Mouse (Mus musculus) cerebellum, adult 2 months (tissue): ENCODE results near the gene Tent5c. TPM values are rescaled to one million over a fixed set of nuclear protein-coding genes. Genes with fewer than 3 reads are reported as not detected.

ENCODE experiments used
- DNase-seq, 2 experiments: peaks; one replicate each; pipeline ENCODE4 v3.0.0; 2021
- H3K27ac ChIP-seq: fragments of 200-500 bp; 2 replicates; pipeline ENCODE4 v1.5.1; 2012; ENCODE audit warnings: low read length, control low read depth, inconsistent platforms; ENCODE audit not compliant: insufficient read depth
- H3K27me3 ChIP-seq: fragments of 200-500 bp; 2 replicates; pipeline ENCODE4 v1.6.1; 2012; ENCODE audit warnings: inconsistent platforms, mild to moderate bottlenecking, low read length, moderate library complexity; ENCODE audit not compliant: control insufficient read depth, insufficient read depth
- H3K4me1 ChIP-seq: fragments of 200-500 bp; 2 replicates; pipeline ENCODE4 v1.6.1; 2011; ENCODE audit warnings: low read length; ENCODE audit not compliant: control insufficient read depth, insufficient read depth
- H3K4me3 ChIP-seq: fragments of 200-500 bp; replicated peaks from 2 replicates; pipeline ENCODE3; 2011; ENCODE audit warnings: mild to moderate bottlenecking, low read depth, low read length, control low read depth; ENCODE audit not compliant: insufficient read depth
- CTCF ChIP-seq: fragments of 200-500 bp; IDR thresholded peaks from 2 replicates; pipeline ENCODE4 v1.5.1; 2011; ENCODE audit warnings: low read depth, mild to moderate bottlenecking, control low read depth, low read length, moderate library complexity, borderline replicate concordance; ENCODE audit not compliant: insufficient read depth
- POLR2A ChIP-seq: fragments of 200-500 bp; IDR thresholded peaks from 2 replicates; pipeline ENCODE4 v1.6.1; 2011; ENCODE audit warnings: low read length, control low read depth, borderline replicate concordance; ENCODE audit not compliant: insufficient read depth
- WGBS: fragments of 180-500 bp; shearing (Covaris S2); methylation state at CpG from one replicate; pipeline ENCODE4 v1.1.7; 2018; 5-methylcytosine and 5-hydroxymethylcytosine counted together
- polyA plus RNA-seq: library from polyadenylated mRNA; depleted of rRNA; stranded (reverse); fragments of >200 nt; gene quantifications from 2 replicates; pipeline ENCODE4 v1.2.3, GENCODE M21; 2012

Gene Tent5c
- polyA plus RNA-seq, 1 experiment: 0.88 TPM

DNA sequence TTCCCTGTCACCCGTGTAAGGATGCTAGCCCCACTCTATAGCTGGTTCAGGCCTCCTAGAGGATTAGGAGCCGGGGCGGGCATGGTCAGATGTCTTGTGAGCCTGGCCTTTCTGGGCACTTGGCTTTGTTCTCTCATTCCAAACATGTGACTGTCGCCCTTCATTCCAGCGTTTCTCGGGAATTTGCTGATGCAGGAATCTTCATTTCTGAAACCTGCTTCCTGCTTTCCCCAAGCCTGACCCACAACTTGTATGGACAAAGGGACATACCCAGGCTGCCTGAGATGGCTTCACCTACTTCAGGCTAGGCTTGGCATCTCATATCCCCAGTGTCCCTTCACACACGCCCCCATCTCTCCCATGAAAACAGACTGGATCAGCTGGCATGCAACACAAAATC, 33.5 kb upstream of the Tent5c start:
- no peak overlapping the region for H3K27ac ChIP-seq
- H3K27me3 ChIP-seq: no peaks in the 10 kb centered on the region

DNA sequence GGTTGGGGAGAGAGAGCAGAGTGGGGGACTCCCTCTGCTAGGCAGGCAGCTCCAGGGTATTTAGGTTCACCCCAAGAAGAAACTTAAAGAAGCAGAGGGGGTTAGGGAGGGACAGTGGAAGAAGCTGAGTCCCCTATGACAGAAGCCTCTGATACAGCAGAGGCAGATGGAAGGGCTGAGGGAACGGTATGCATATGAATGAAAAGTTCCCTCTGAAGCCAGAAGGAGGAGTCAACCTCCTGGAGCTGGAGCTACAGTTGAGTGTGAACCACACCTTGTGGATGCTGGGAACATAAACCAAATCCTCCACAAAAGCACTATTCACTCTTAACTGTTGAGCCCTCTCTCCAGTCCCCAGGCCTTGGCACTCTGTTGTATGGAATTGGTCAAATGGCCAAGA, 32.5 kb upstream of the Tent5c start:
- TF ChIP-seq POLR2A (no peak), CTCF (no peak)
- WGBS: 41% methylated on average over 1 of the region's 1 CpGs
- no peak for DNase-seq
- Histone ChIP-seq H3K4me1 (no peaks in the 10 kb centered on the region), H3K27ac (no peak overlapping the region), H3K4me3 (no peak overlapping the region), H3K27me3 (no peaks in the 10 kb centered on the region)

More for the DNA sequence above, 33.5 kb upstream of the Tent5c start:
- no peaks in the 10 kb centered on the region for H3K4me1 ChIP-seq
- TF ChIP-seq CTCF (no peak), POLR2A (no peak)
- 72% methylated on average over 7 of the region's 7 CpGs for WGBS
- no peak overlapping the region for H3K4me3 ChIP-seq
- no peak for DNase-seq

DNA sequence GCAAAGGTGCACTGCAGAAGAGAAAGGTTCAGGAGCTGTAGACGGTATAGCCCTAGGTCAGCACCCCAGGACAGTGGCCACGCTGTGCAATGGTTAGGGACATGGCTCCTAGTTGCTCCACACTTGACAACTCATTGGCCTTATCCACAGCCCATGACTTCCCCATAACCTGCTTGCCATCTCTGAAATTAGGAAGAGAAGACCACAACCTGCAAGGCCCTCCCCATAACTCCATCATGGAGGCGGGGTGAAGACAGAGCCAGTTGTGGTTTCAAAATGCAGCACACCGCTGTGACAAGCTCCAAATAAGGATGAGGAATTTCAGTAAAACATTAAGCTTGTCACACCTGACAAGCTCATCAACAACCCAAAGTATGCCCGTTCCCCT, 26.6 kb upstream of the Tent5c start:
- WGBS: 88% methylated on average over 5 of the region's 5 CpGs
- TF ChIP-seq POLR2A (no peak), CTCF (no peak)
- no peaks in the 10 kb centered on the region for H3K4me1 ChIP-seq
- no peaks in the 10 kb centered on the region for H3K27me3 ChIP-seq
- H3K27ac ChIP-seq: no peak overlapping the region
- DNase-seq: no peak
- H3K4me3 ChIP-seq: no peak overlapping the region

- Histone ChIP-seq H3K4me3 (no peak overlapping the region), H3K27me3 (no peaks in the 10 kb centered on the region), H3K4me1 (no peaks in the 10 kb centered on the region), H3K27ac (no peak overlapping the region)
- 74% methylated on average over 8 of the region's 8 CpGs for WGBS
- TF ChIP-seq CTCF: no peak
- no peak for TF ChIP-seq POLR2A
- DNase-seq: no peak
These were observed 26.1 kb upstream of the Tent5c start for GRCm38 (mm10) chr3:100515093-100515753.

- Histone ChIP-seq H3K27ac (no peak overlapping the region), H3K4me1 (no peaks in the 10 kb centered on the region), H3K27me3 (no peaks in the 10 kb centered on the region), H3K4me3 (no peak overlapping the region)
- TF ChIP-seq CTCF (no peak), POLR2A (no peak)
- 77% methylated on average over 4 of the region's 4 CpGs for WGBS
- no peak for DNase-seq
These were observed 18.1 kb upstream of the Tent5c start for GRCm38 (mm10) chr3:100507174-100507573.

DNA sequence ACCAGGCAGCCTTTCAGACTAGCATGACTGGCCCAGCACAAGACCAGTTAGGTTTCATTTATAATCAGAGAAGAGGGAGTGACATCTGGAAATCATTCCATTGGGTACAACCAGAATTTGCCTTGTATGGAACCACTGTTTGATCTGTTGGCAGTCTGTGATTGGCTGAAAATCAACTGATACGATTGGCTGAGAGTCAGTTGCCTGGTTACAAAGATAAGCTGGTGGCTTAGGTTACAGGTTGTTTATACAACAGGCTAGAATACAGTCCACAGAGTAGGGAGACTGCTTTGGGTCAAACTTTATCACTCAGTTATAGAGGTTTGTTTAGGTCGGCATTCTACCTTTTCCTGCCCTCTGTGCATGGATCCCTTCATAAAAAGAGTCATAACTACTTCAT, 17.6 kb upstream of the Tent5c start:
- WGBS: 82% methylated on average over 2 of the region's 2 CpGs
- TF ChIP-seq CTCF: no peak
- no peak overlapping the region for H3K27ac ChIP-seq
- H3K4me3 ChIP-seq: no peak overlapping the region
- no peaks in the 10 kb centered on the region for H3K27me3 ChIP-seq
- no peaks in the 10 kb centered on the region for H3K4me1 ChIP-seq
- DNase-seq: no peak

DNA sequence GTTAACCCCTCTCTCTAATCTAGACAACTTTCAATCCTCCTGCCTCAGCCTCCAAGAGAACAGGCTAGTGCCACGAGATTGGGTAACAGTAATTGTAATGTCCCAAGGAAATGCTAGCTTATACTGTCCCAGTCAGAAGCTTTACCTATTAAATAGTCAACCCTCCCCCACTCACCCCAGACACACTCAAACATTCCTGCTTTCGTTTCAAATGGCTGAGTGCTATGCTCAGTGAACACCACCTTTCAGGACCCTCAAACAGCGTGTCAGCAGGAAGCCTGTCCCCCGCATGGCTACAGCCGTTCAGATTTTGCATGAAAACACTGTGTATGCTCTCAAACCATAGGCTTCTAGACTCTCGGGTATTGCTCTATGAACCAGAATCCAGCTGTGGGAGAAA, 14.8 kb upstream of the Tent5c start:
- TF ChIP-seq CTCF: no peak
- TF ChIP-seq POLR2A: no peak
- no peak for DNase-seq
- H3K27me3 ChIP-seq: no peaks in the 10 kb centered on the region

DNA sequence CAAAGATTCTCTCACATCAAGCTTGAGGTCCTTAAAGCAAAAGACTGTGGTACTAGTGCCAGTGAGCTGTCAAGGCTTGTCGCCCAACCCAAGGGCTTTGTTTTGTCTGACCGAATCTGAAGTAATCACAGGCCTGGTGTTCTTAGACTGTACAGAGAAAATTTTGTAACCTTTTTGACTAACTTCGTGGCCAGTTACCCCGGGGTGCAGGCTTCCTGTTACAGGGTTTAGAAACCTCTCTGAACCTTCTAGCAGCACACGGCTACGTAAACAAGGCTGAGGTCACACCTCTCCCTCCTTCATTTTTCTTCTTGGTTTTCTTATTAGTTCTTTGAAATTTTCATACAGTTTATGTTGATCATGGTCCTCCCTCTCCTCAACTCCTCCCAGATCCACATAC, 13.4 kb upstream of the Tent5c start:
- TF ChIP-seq CTCF (no peak), POLR2A (no peak)
- Histone ChIP-seq H3K4me1 (no peaks in the 10 kb centered on the region), H3K4me3 (no peak overlapping the region), H3K27me3 (no peaks in the 10 kb centered on the region), H3K27ac (no peak overlapping the region)
- WGBS: 83% methylated on average over 6 of the region's 6 CpGs
- no peak for DNase-seq

More for the DNA sequence above, 14.8 kb upstream of the Tent5c start:
- WGBS: 74% methylated on average over 6 of the region's 6 CpGs
- Histone ChIP-seq H3K27ac (no peak overlapping the region), H3K4me3 (no peak overlapping the region), H3K4me1 (no peaks in the 10 kb centered on the region)
